Comparison of ENCODE assay signal across 17 mouse cellular contexts in the genomic region with DNA sequence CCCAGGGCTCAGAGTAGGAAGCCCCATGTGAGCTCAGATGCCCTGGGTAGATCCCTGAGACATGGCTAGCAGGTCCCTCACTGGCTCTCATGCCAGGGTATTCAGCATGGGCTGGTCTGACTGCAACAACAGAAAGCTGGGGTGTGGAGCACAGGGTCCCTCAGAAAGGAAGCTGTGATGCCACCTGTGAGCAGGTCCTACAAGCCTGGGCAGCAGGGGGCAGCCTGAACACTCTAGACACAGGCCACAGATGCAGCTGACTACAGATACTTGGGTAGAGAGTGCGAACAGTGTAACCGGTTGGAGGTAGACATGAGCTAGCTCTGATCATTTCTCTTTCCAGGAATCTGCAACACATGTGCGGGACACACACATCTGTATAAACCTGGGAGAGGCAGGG. TPM values are rescaled to one million over a fixed set of nuclear protein-coding genes. Genes with fewer than 3 reads are reported as not detected.
DNase-seq lines count a peak whose midpoint lies in the region; ATAC-seq and TF ChIP-seq lines count a peak whose summit lies in the region.
"Had no signal": no experiment of that assay in that cellular context is flagged by ENCODE, and none has a peak within 500 bp of the region (broad histone marks: within the 10 kb centered on the region; RNA-seq: fewer than 3 reads in every experiment).

No protein-coding gene starts in this region.

- H3K9ac ChIP-seq in forebrain, embryonic 12.5 days, result no peak overlapping the region
- H3K9ac ChIP-seq: liver, embryonic 15.5 days; midbrain, embryonic 15.5 days; neural tube, embryonic 15.5 days had no signal

- H3K9me3 ChIP-seq in forebrain, embryonic 12.5 days, result no peaks in the 10 kb centered on the region
- H3K9me3 ChIP-seq: embryonic facial prominence, embryonic 10.5 days; liver, embryonic 15.5 days; midbrain, embryonic 15.5 days; neural tube, embryonic 15.5 days had no signal

- H3K4me3 ChIP-seq in layer of hippocampus, adult 2 months, result no peak overlapping the region
- H3K4me3 ChIP-seq in forebrain, embryonic 12.5 days (replicated peaks), result no peak overlapping the region
- H3K4me3 ChIP-seq: embryonic facial prominence, embryonic 10.5 days; liver, embryonic 15.5 days; midbrain, embryonic 15.5 days; neural tube, embryonic 15.5 days had no signal

- no peak overlapping the region for H3K27ac ChIP-seq in layer of hippocampus, adult 2 months
- no peak overlapping the region for H3K27ac ChIP-seq in forebrain, embryonic 12.5 days
- H3K27ac ChIP-seq: embryonic facial prominence, embryonic 10.5 days; liver, embryonic 15.5 days; midbrain, embryonic 15.5 days; neural tube, embryonic 15.5 days had no signal

- H3K4me1 ChIP-seq in forebrain, embryonic 12.5 days, result peaks cover 33% of the 10 kb centered on the region
- H3K4me1 ChIP-seq: liver, embryonic 15.5 days had no signal

- no peak for DNase-seq in layer of hippocampus, adult 2 months (ENCODE audit: low spot score in 2 of 2)
- DNase-seq in layer of hippocampus, adult 9-10 months (ENCODE audit: low spot score), result no peak
- peak; percentile 50 for DNase-seq in urinary bladder, postnatal 14 days (ENCODE audit: low spot score)
- DNase-seq in urinary bladder, postnatal 25 days (ENCODE audit: low spot score), result no peak
- peak; percentile 3 for DNase-seq in induced T-regulatory cell, adult 2 months (ENCODE audit: low read depth)
- no peak for DNase-seq in right cerebral cortex, postnatal 36 days (ENCODE audit: low spot score in 2 of 2)
- DNase-seq: cerebellum, adult 11-12 months; gastrocnemius, postnatal 36 days; kidney, adult 11 months had no signal

- WGBS in forebrain, embryonic 12.5 days, result 87% methylated on average over 3 of the region's 3 CpGs

- H3K4me2 ChIP-seq in forebrain, embryonic 12.5 days, result no peak overlapping the region
- H3K4me2 ChIP-seq: liver, embryonic 15.5 days; midbrain, embryonic 15.5 days; neural tube, embryonic 15.5 days had no signal

- no peaks in the 10 kb centered on the region for H3K27me3 ChIP-seq in forebrain, embryonic 12.5 days
- H3K27me3 ChIP-seq: liver, embryonic 15.5 days; midbrain, embryonic 15.5 days; neural tube, embryonic 15.5 days had no signal

- H3K36me3 ChIP-seq in forebrain, embryonic 12.5 days (replicated peaks), result no peaks in the 10 kb centered on the region
- H3K36me3 ChIP-seq: embryonic facial prominence, embryonic 10.5 days; liver, embryonic 15.5 days; midbrain, embryonic 15.5 days; neural tube, embryonic 15.5 days had no signal

- peak; percentile 56 for TF ChIP-seq CTCF in layer of hippocampus, adult 2 months (conservative IDR thresholded peaks at IDR 0.05)

- no peak for ATAC-seq in forebrain, embryonic 12.5 days (ENCODE audit: low FRiP score)
- ATAC-seq: forebrain, embryonic 14.5 days; midbrain, embryonic 15.5 days had no signal

RNA-seq across cellular contexts. Expression of gene Psapl1, which starts 11.9 kb away (rescaled TPM):
- not detected for total RNA-seq in layer of hippocampus, adult 2 months (2021)
- 0.09 TPM in 1 of 2 replicates, not detected in the other for polyA plus RNA-seq in forebrain, embryonic 12.5 days (2016; fragmentation: Nextera tagmentation; extraction: Ambion mirVana)
- total RNA-seq: adrenal gland, adult 18-20 months; gastrocnemius, postnatal 36 days; heart, postnatal 14 days had no signal
- polyA plus RNA-seq: forebrain, embryonic 14.5 days; neural tube, embryonic 15.5 days had no signal

Comparison
In these comparisons a context has a peak if more than half of its experiments do, and no peak if none do; other contexts are left out.
1. DNase-seq: peak in urinary bladder, postnatal 14 days (single experiment) and induced T-regulatory cell, adult 2 months (single experiment); none in layer of hippocampus, adult 2 months (0 of 2), layer of hippocampus, adult 9-10 months (single experiment), urinary bladder, postnatal 25 days (single experiment) and right cerebral cortex, postnatal 36 days (0 of 2).